Mouse (Mus musculus) MEL (cell line): ENCODE measurements around the gene Tdrd6.

ENCODE experiments used
- CTCF ChIP-seq, 3 experiments: IDR thresholded peaks in 2 of 3; conservative IDR thresholded peaks in 1 of 3; 2 replicates each; pipeline ENCODE4 v1.5.1; 2011 to 2012; ENCODE audit warnings: low read length in 3 of 3, low read depth in 2 of 3, mild to moderate bottlenecking in 2 of 3, improper control_type of control experiment in 1 of 3, inconsistent platforms in 1 of 3, mixed read lengths in 1 of 3, moderate library complexity in 1 of 3; ENCODE audit not compliant: control insufficient read depth in 1 of 3, insufficient read depth in 1 of 3, poor library complexity in 1 of 3, severe bottlenecking in 1 of 3
- EP300 ChIP-seq, 2 experiments: IDR thresholded peaks; 2 replicates each; pipeline ENCODE4 v1.6.1; 2011; ENCODE audit warnings: improper control_type of control experiment in 2 of 2, low read length in 2 of 2, low read depth in 1 of 2, mild to moderate bottlenecking in 1 of 2
- KAT2A ChIP-seq: conservative IDR thresholded peaks from 2 replicates; pipeline ENCODE4 v1.6.1; 2012; ENCODE audit warnings: low read depth, low read length, improper control_type of control experiment, inconsistent platforms
- MAFK ChIP-seq: IDR thresholded peaks from 2 replicates; pipeline ENCODE4 v1.6.1; 2011; ENCODE audit warnings: low read depth, mild to moderate bottlenecking, low read length, improper control_type of control experiment, borderline replicate concordance
- NELFE ChIP-seq: IDR thresholded peaks from 2 replicates; pipeline ENCODE4 v1.6.1; 2011; ENCODE audit warnings: low read depth, low read length, improper control_type of control experiment
- POLR2A ChIP-seq, 2 experiments: IDR thresholded peaks; 2 replicates each; pipeline ENCODE4 v1.6.1; 2011 to 2012; ENCODE audit warnings: low read length in 2 of 2, mild to moderate bottlenecking in 2 of 2, control low read depth in 1 of 2, improper control_type of control experiment in 1 of 2, low read depth in 1 of 2, moderate library complexity in 1 of 2; ENCODE audit not compliant: control insufficient read depth in 1 of 2, insufficient read depth in 1 of 2, poor library complexity in 1 of 2
- RAD21 ChIP-seq: IDR thresholded peaks from 2 replicates; pipeline ENCODE4 v1.6.1; 2011; ENCODE audit warnings: mild to moderate bottlenecking, low read depth, low read length, improper control_type of control experiment
- TCF12 ChIP-seq: IDR thresholded peaks from 2 replicates; pipeline ENCODE4 v1.6.1; 2014; ENCODE audit warnings: low read depth, mild to moderate bottlenecking, inconsistent platforms, low read length, improper control_type of control experiment, moderate library complexity
- USF2 ChIP-seq, 2 experiments: IDR thresholded peaks; 2 replicates each; pipeline ENCODE4 v1.6.1; 2011 to 2012; ENCODE audit warnings: improper control_type of control experiment in 2 of 2, low read length in 2 of 2, borderline replicate concordance in 1 of 2, inconsistent platforms in 1 of 2, low read depth in 1 of 2, mild to moderate bottlenecking in 1 of 2; ENCODE audit not compliant: insufficient read depth in 1 of 2
- ZC3H11A ChIP-seq: IDR thresholded peaks from 2 replicates; pipeline ENCODE4 v1.6.1; 2012; ENCODE audit warnings: low read depth, mild to moderate bottlenecking, inconsistent platforms, low read length, improper control_type of control experiment
- ZKSCAN1 ChIP-seq: IDR thresholded peaks from 2 replicates; pipeline ENCODE4 v1.6.1; 2012; ENCODE audit warnings: low read depth, mild to moderate bottlenecking, inconsistent platforms, low read length, improper control_type of control experiment, moderate library complexity
- ZNF384 ChIP-seq: IDR thresholded peaks from 2 replicates; pipeline ENCODE4 v1.6.1; 2012; ENCODE audit warnings: low read depth, mild to moderate bottlenecking, inconsistent platforms, low read length, improper control_type of control experiment

- TF ChIP-seq KAT2A (no peak), CTCF (IDR thresholded peaks at IDR 0.05 in 2 of 3, conservative IDR thresholded peaks at IDR 0.05 in 1 of 3; ENCODE audit: control insufficient read depth in 1 of 3, insufficient read depth in 1 of 3, low read depth in 2 of 3, low read length in 3 of 3, poor library complexity in 1 of 3, severe bottlenecking in 1 of 3) (no peak), EP300 (IDR thresholded peaks at IDR 0.05; ENCODE audit: low read depth in 1 of 2, low read length in 2 of 2) (no peak), NELFE (no peak), POLR2A (IDR thresholded peaks at IDR 0.05; ENCODE audit: control insufficient read depth in 1 of 2, insufficient read depth in 1 of 2, low read depth in 1 of 2, low read length in 2 of 2, poor library complexity in 1 of 2) (no peak), USF2 (IDR thresholded peaks at IDR 0.05; ENCODE audit: borderline replicate concordance in 1 of 2, insufficient read depth in 1 of 2, low read depth in 1 of 2, low read length in 2 of 2) (no peak), RAD21 (no peak), ZC3H11A (no peak), ZNF384 (no peak), ZKSCAN1 (no peak), MAFK (no peak), TCF12 (no peak)
Observed at GRCm38 (mm10) chr17:43669145-43669695, 39.1 kb upstream of the Tdrd6 start.
